Mouse (Mus musculus) stomach, postnatal 0 days (tissue): ENCODE data around the gene C530008M17Rik. TPM values are rescaled to one million over a fixed set of nuclear protein-coding genes. Genes with fewer than 3 reads are reported as not detected.
A peak's percentile ranks its signal among the peaks of the same experiment; 100 is the strongest.

Experiments used
- ATAC-seq: fragments of 200-750 bp; cut with Nextera tagmentation; 2 replicates; pipeline ENCODE4 v1.8.0; 2017; ENCODE audit not compliant: low FRiP score, low TSS enrichment
- DNase-seq: peaks from one replicate; pipeline ENCODE4 v3.0.0-alpha.2; 2016; ENCODE audit warnings: low spot score
- H3K27ac ChIP-seq: fragments of 300-500 bp; sonication (generic); replicated peaks from 2 replicates; pipeline ENCODE4 v1.5.1; 2014; ENCODE audit warnings: mild to moderate bottlenecking, control low read depth
- H3K27me3 ChIP-seq: fragments of 300-500 bp; sonication (generic); 2 replicates; pipeline ENCODE4 v1.6.1; 2014; ENCODE audit warnings: low read length; ENCODE audit not compliant: control insufficient read depth, insufficient read depth
- H3K36me3 ChIP-seq: fragments of 300-500 bp; sonication (generic); 2 replicates; pipeline ENCODE4 v1.6.1; 2014; ENCODE audit warnings: low read length, mixed read lengths; ENCODE audit not compliant: control insufficient read depth, insufficient read depth
- H3K4me1 ChIP-seq: fragments of 300-500 bp; sonication (generic); replicated peaks from 2 replicates; pipeline ENCODE4 v1.6.1; 2014; ENCODE audit warnings: antibody characterized with exemption; ENCODE audit not compliant: control insufficient read depth, insufficient read depth
- H3K4me2 ChIP-seq: fragments of 300-500 bp; sonication (generic); replicated peaks from 2 replicates; pipeline ENCODE4 v1.6.1; 2014; ENCODE audit warnings: low read depth, mild to moderate bottlenecking, control low read depth, moderate library complexity
- H3K4me3 ChIP-seq: fragments of 300-500 bp; sonication (generic); 2 replicates; pipeline ENCODE4 v1.5.1; 2014; ENCODE audit warnings: low read depth, low read length, control low read depth
- H3K9ac ChIP-seq: fragments of 300-500 bp; sonication (generic); 2 replicates; pipeline ENCODE4 v1.6.1; 2014; ENCODE audit warnings: mild to moderate bottlenecking, low read length, control low read depth, mixed read lengths
- H3K9me3 ChIP-seq: fragments of 300-500 bp; sonication (generic); 2 replicates; pipeline ENCODE4 v1.6.1; 2016; ENCODE audit warnings: low read length; ENCODE audit not compliant: control insufficient read depth
- CTCF ChIP-seq: IDR thresholded peaks from 2 replicates; pipeline ENCODE4 v1.5.1; 2016; ENCODE audit warnings: antibody characterized with exemption, low read depth, mild to moderate bottlenecking, moderate library complexity
- EP300 ChIP-seq: optimal IDR thresholded peaks from 2 replicates; pipeline ENCODE3; 2016; ENCODE audit warnings: antibody characterized with exemption
- WGBS: fragments of 180-500 bp; shearing (Covaris S2); extraction: QIAGEN DNeasy Blood & Tissue Kit; methylation state at CpG from one replicate; pipeline ENCODE4 v1.1.7; 2014; 5-methylcytosine and 5-hydroxymethylcytosine counted together
- polyA plus RNA-seq: library from polyadenylated mRNA; unstranded; fragments of >200 nt; fragmentation: Nextera tagmentation; extraction: Ambion mirVana; gene quantifications from 2 replicates; pipeline ENCODE4 v1.2.1, GENCODE M21; 2015

Gene C530008M17Rik
- polyA plus RNA-seq, 1 experiment from 2014 or later = 3.6 TPM

DNA sequence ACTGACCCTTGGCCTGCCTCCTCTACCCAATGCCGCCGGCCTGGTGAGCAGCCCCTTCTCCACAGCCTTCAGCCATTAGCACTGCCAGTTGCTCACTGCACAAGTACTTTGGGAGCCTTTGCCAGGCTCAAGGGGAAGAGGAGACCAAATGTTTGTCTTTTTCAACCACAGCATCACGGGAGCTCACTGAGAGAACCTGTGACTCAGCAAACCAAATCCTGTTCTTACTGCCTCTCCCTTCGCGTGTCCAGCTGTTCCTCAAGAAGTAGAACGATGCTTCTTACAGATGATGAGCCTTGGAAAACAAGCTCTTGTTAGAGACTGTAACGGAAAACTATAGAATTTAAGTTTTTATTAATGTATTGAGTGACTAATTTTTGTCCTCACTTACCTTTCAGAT, 12.1 kb upstream of the C530008M17Rik start:
- ATAC-seq = no peak
- Histone ChIP-seq H3K27ac (no peak overlapping the region), H3K27me3 (no peaks in the 10 kb centered on the region), H3K4me3 (no peak overlapping the region), H3K9me3 (no peaks in the 10 kb centered on the region), H3K9ac (no peak overlapping the region), H3K4me1 (no peaks in the 10 kb centered on the region), H3K36me3 (peaks cover 10% of the 10 kb centered on the region), H3K4me2 (no peak overlapping the region)
- no peak for TF ChIP-seq CTCF
- no peak for TF ChIP-seq EP300
- no peak for DNase-seq
- WGBS = 87% methylated on average over 7 of the region's 7 CpGs

DNA sequence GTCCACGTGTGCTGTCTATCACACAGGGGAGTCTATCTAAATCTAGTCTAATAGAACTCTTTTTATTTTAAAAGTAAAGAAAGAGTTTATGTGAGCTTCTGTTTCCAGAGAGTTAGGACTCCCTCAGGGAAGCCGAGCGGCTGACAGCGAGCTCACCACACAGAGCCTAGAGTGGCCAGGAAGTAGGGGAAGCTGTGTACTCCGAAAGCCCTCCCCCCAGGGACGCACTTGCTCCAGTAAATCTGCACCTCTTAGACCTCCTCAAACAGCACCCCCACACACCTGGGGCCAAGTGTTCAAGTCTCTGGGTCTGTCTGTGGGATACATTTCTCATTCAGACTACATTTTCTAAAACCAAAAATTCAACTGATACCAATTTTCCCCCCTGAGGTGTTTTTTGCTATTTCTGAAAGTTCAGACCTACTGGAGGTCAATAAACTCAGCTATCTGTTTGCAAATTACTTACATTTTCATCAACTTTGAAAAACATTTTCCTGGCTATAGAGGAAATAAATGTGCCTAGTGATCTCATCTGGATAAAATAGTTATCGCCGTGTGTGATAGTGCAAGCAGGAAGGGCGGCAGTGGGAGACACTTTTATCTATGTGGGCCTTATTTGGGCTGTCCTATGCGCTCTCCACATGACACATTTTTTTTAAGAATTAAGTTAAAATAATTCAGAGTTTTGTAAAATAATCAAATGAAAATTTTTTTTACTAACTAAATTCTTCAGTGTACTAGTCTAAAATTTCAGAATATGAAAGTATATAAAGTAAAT, 11.0 kb upstream of the C530008M17Rik start:
- no peak overlapping the region for H3K9ac ChIP-seq
- H3K4me2 ChIP-seq = no peak overlapping the region
- H3K9me3 ChIP-seq = no peaks in the 10 kb centered on the region
- no peaks in the 10 kb centered on the region for H3K4me1 ChIP-seq
- ATAC-seq = no peak
- 92% methylated on average over 10 of the region's 10 CpGs for WGBS
- H3K27me3 ChIP-seq = no peaks in the 10 kb centered on the region
- no peak overlapping the region for H3K4me3 ChIP-seq
- no peak overlapping the region for H3K27ac ChIP-seq
- peaks cover 9% of the 10 kb centered on the region; the same call in 1 of the 2 replicates for H3K36me3 ChIP-seq
- no peak for DNase-seq
- TF ChIP-seq EP300 (no peak), CTCF (no peak)

DNA sequence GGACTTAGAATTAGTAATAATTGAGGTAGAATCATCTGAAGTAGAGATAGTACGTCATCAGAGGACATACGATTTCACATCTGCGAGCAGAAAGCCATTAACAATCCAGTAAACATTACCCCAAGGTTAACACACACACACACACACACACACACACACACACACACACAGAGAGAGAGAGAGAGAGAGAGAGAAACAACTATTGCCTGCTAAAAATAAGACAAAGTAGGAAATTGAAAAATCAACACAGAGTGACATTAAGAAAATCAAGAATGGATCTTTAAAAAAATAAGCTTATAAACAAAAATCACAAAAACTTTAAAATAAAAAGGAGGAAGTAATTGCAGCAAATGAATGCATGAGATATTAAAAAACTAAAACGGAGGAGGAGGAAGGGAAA, 6.4 kb upstream of the C530008M17Rik start:
- Histone ChIP-seq H3K4me3 (no peak overlapping the region), H3K4me1 (no peaks in the 10 kb centered on the region), H3K27ac (no peak overlapping the region), H3K9me3 (no peaks in the 10 kb centered on the region), H3K36me3 (no peaks in the 10 kb centered on the region), H3K4me2 (no peak overlapping the region), H3K9ac (no peak overlapping the region), H3K27me3 (no peaks in the 10 kb centered on the region)
- 40% methylated on average over 4 of the region's 4 CpGs for WGBS
- ATAC-seq = no peak
- no peak for TF ChIP-seq EP300
- no peak for TF ChIP-seq CTCF
- DNase-seq = no peak

DNA sequence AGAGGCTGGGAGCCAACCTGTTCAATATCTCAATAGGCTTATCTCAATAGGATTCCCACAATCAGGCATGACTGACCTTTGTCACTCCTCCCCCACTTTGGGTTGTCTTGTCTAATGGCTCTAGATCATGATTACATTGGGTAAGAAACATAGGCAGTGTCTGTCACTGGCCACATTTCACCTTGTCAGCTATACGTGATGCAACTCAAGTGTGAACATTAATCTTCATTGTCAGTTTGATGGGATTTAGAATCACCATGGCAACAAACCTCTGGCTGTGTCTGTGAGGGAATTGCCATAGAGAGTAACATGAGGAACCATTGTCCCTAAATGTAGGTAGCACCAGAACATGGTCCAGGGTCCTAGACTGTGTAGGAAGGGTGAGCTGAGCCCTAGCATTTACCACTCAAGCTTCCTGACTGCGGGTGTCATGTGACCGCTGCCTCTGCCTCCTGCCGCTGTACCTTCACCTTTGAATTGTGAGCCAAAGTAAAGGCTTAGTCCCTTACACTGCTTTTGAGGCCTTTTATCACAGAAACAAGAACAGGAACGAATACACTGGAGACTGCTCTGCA, 5.1 kb upstream of the C530008M17Rik start:
- H3K36me3 ChIP-seq = no peaks in the 10 kb centered on the region
- DNase-seq (no peak), ATAC-seq (no peak)
- 64% methylated on average over 5 of the region's 5 CpGs for WGBS
- no peak for TF ChIP-seq EP300
- no peak overlapping the region for H3K4me2 ChIP-seq
- no peak overlapping the region for H3K9ac ChIP-seq
- H3K4me3 ChIP-seq = no peak overlapping the region
- H3K27me3 ChIP-seq = no peaks in the 10 kb centered on the region
- H3K4me1 ChIP-seq = no peaks in the 10 kb centered on the region
- H3K27ac ChIP-seq = no peak overlapping the region
- no peaks in the 10 kb centered on the region for H3K9me3 ChIP-seq

DNA sequence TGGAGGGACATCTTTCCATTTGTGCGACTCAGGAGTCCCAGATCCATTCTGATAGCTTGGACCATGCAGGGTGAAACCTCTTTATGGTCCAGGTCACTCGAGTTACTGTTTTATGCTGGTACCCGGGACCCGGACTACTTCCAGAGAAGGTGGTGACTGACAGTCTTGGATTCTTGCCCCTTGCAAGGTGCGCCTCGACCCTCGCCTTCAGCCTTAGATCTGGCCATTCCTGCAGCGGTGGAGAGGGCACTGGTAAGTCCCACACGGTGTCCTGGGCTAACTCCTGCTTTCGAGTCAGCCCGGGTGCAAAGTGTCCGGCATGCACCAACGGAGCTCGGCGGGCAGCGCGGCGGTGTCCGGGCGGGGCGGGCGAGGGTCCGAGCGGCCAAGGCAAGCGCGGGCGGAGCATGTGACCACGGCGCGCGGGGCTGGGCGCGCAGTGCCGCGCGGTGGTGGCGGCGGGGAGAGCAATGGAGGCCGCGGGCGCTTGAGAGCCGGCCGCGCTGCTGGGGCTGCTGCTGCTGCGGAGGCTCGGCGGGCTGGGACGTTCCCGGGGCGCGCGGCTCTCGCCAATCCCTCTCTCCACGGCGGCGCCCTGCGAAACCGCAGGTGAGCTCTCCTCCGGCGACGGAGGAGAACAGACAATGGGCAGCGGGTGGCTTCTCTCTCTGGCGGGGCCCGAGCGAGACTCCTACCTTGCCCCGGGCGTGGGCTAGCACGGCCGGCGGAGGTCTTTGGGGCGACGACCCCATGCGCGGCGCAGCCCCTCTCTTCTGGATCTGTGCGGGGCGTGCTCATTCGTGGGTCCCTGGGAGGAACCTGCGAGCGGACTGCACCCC, 1.2 kb downstream of the C530008M17Rik start:
- TF ChIP-seq CTCF (peak; percentile 56), EP300 (no peak)
- under 1% methylated on average over 67 of the region's 80 CpGs for WGBS
- peak overlapping the region; percentile 67 for H3K4me3 ChIP-seq
- H3K4me1 ChIP-seq = no peaks in the 10 kb centered on the region
- H3K9me3 ChIP-seq = no peaks in the 10 kb centered on the region
- H3K27ac ChIP-seq = peak overlapping the region; percentile 18; the same call in 1 of the 2 replicates
- no peaks in the 10 kb centered on the region for H3K36me3 ChIP-seq
- ATAC-seq (peak; percentile 92), DNase-seq (peak; percentile 75)
- H3K4me2 ChIP-seq = peak overlapping the region; percentile 100
- H3K9ac ChIP-seq = peak overlapping the region; percentile 67
- H3K27me3 ChIP-seq = no peaks in the 10 kb centered on the region
